Mouse (Mus musculus): ENCODE data around the gene Lrrc45. TPM values are rescaled to one million over a fixed set of nuclear protein-coding genes. Genes with fewer than 3 reads are reported as not detected.

The Lrrc45 gene
- polyA plus RNA-seq (2017; shearing (Covaris generic)), result 70.9 TPM

GRCm38 (mm10) chr11:120713580-120714518 lies at the start of gene Lrrc45, which contains the start of gene Cenpx:
Lrrc45 (plus strand) TSS chr11:120713925.
Cenpx (minus strand) TSS chr11:120713738.

GRCm38 (mm10) chr11:120672687-120673593 lies 40.8 kb upstream of the Lrrc45 start, which contains the start of gene Aspscr1:
Aspscr1 (plus strand) TSS chr11:120672973.

GRCm38 (mm10) chr11:120721124-120722066 lies 7.7 kb downstream of the Lrrc45 start, which contains the start of gene Rac3:
Rac3 (plus strand) TSS chr11:120721470.

GRCm38 (mm10) chr11:120727169-120727527 lies 13.4 kb downstream of the Lrrc45 start, which contains the start of gene Dcxr:
Dcxr (minus strand) TSS chr11:120727281.

GRCm38 (mm10) chr11:120731858-120732680 lies 18.3 kb downstream of the Lrrc45 start, which contains the start of gene Cbr2:
Cbr2 (minus strand) TSS chr11:120732114.

GRCm38 (mm10) chr11:120762672-120763041 lies 48.9 kb downstream of the Lrrc45 start, which contains the start of gene Hmga1b:
Hmga1b (plus strand) TSS chr11:120762794.

Other genes starting within 250 kb of the Lrrc45 start
- gene Arl16, start 246.3 kb upstream of the Lrrc45 start, polyA plus RNA-seq (2017; shearing (Covaris generic)), result 36.2 TPM
- gene Mrpl12, start 229.3 kb upstream of the Lrrc45 start, polyA plus RNA-seq (2017; shearing (Covaris generic)), result 82.5 TPM
- gene Slc25a10, start 222.1 kb upstream of the Lrrc45 start, polyA plus RNA-seq (2017; shearing (Covaris generic)), result 8.4 TPM
- not detected for gene Gcgr, start 183.2 kb upstream of the Lrrc45 start, polyA plus RNA-seq (2017; shearing (Covaris generic))
- 101 TPM for gene Mcrip1, start 164.2 kb upstream of the Lrrc45 start, polyA plus RNA-seq (2017; shearing (Covaris generic))
- gene Ppp1r27, start 162.8 kb upstream of the Lrrc45 start, polyA plus RNA-seq (2017; shearing (Covaris generic)), result not detected
- gene P4hb, start 140.7 kb upstream of the Lrrc45 start, polyA plus RNA-seq (2017; shearing (Covaris generic)), result 240 TPM
- 868 TPM for gene Arhgdia, start 132.3 kb upstream of the Lrrc45 start, polyA plus RNA-seq (2017; shearing (Covaris generic))
- gene Alyref, start 115.6 kb upstream of the Lrrc45 start, polyA plus RNA-seq (2017; shearing (Covaris generic)), result 6.0 TPM
- gene Anapc11, start 115.5 kb upstream of the Lrrc45 start, polyA plus RNA-seq (2017; shearing (Covaris generic)), result 135 TPM
- gene Npb, start 105.4 kb upstream of the Lrrc45 start, polyA plus RNA-seq (2017; shearing (Covaris generic)), result 0.55 TPM
- 156 TPM for gene Pcyt2, start 96.0 kb upstream of the Lrrc45 start, polyA plus RNA-seq (2017; shearing (Covaris generic))
- gene Sirt7, start 88.7 kb upstream of the Lrrc45 start, polyA plus RNA-seq (2017; shearing (Covaris generic)), result 199 TPM
- 11.0 TPM for gene Mafg, start 80.3 kb upstream of the Lrrc45 start, polyA plus RNA-seq (2017; shearing (Covaris generic))
- gene Pycr1, start 70.2 kb upstream of the Lrrc45 start, polyA plus RNA-seq (2017; shearing (Covaris generic)), result 0.64 TPM
- not detected for gene Myadml2, start 65.8 kb upstream of the Lrrc45 start, polyA plus RNA-seq (2017; shearing (Covaris generic))
- not detected for gene Notum, start 52.8 kb upstream of the Lrrc45 start, polyA plus RNA-seq (2017; shearing (Covaris generic))
- 132 TPM for gene Aspscr1, start 41.0 kb upstream of the Lrrc45 start, polyA plus RNA-seq (2017; shearing (Covaris generic))
- gene Cenpx, start 187 bp upstream of the Lrrc45 start, polyA plus RNA-seq (2017; shearing (Covaris generic)), result 117 TPM
- gene Rac3, start 7.5 kb downstream of the Lrrc45 start, polyA plus RNA-seq (2017; shearing (Covaris generic)), result not detected
- 19.4 TPM for gene Dcxr, start 13.4 kb downstream of the Lrrc45 start, polyA plus RNA-seq (2017; shearing (Covaris generic))
- not detected for gene Cbr2, start 18.2 kb downstream of the Lrrc45 start, polyA plus RNA-seq (2017; shearing (Covaris generic))
- 1.3 TPM for gene Hmga1b, start 48.9 kb downstream of the Lrrc45 start, polyA plus RNA-seq (2017; shearing (Covaris generic))
- gene Rfng, start 70.3 kb downstream of the Lrrc45 start, polyA plus RNA-seq (2017; shearing (Covaris generic)), result 2.7 TPM
- 152 TPM for gene Gps1, start 70.3 kb downstream of the Lrrc45 start, polyA plus RNA-seq (2017; shearing (Covaris generic))
- gene Dus1l, start 82.5 kb downstream of the Lrrc45 start, polyA plus RNA-seq (2017; shearing (Covaris generic)), result 70.6 TPM
- gene Fasn, start 110.6 kb downstream of the Lrrc45 start, polyA plus RNA-seq (2017; shearing (Covaris generic)), result 68.8 TPM
- gene Ccdc57, start 218.9 kb downstream of the Lrrc45 start, polyA plus RNA-seq (2017; shearing (Covaris generic)), result 0.50 TPM
- 24.1 TPM for gene Slc16a3, start 234.6 kb downstream of the Lrrc45 start, polyA plus RNA-seq (2017; shearing (Covaris generic))